Mouse (Mus musculus) brain, adult 10 weeks (tissue): Measurements from ENCODE around the gene Vmn1r185. TPM values are rescaled to one million over a fixed set of nuclear protein-coding genes. Genes with fewer than 3 reads are reported as not detected.

ENCODE experiments used
- polyA plus RNA-seq: library from polyadenylated mRNA; stranded (reverse); fragments of 350-450 nt; fragmentation: Illumina TruSeq; extraction: RNeasy Lipid Tissue Mini Kit (QIAGEN cat#74804); gene quantifications from one replicate; pipeline ENCODE4 v1.2.3, GENCODE M21; 2015; ENCODE audit warnings: low read depth, low replicate concordance

The Vmn1r185 gene
- not detected for polyA plus RNA-seq

DNA sequence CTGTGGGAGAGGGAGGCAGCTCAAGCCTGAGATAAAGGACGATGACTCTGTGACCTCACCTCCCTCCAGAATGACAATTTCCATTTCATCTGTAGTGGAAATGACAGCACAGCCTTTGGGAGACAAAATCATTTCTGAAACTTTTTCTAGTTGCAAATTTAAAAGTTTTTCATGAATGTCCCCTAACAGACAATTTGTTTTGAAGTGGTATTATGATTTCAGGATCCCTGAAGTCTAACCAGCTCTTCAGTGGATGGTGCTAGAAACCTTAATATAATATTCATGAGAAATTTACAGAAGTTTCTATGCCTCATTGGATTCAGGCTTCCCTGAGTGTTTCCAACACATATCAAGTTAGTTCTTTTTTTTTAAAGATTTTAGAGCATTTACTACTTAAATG lies at the start of gene Vmn1r185:
Gene Vmn1r185 (minus strand): TSS at position 101 of the 400 bp plus-strand sequence.

Other genes with a start within 250 kb of the Vmn1r185 start
- not detected for gene Nlrp9c, start 214.8 kb downstream of the Vmn1r185 start, polyA plus RNA-seq
- gene Nlrp4a, start 183.4 kb downstream of the Vmn1r185 start, polyA plus RNA-seq: not detected
- gene Nlrp9a, start 83.4 kb downstream of the Vmn1r185 start, polyA plus RNA-seq: not detected
- not detected for gene Cyp2b23, start 68.0 kb upstream of the Vmn1r185 start, polyA plus RNA-seq
- not detected for gene Cyp2b19, start 138.7 kb upstream of the Vmn1r185 start, polyA plus RNA-seq
- not detected for gene Cyp2g1, start 190.4 kb upstream of the Vmn1r185 start, polyA plus RNA-seq
- gene Cyp2a5, start 216.8 kb upstream of the Vmn1r185 start, polyA plus RNA-seq: 0.48 TPM